Mouse (Mus musculus) stomach, embryonic 14.5 days (tissue): ENCODE data around the gene Rbbp9. TPM values are rescaled to one million over a fixed set of nuclear protein-coding genes. Genes with fewer than 3 reads are reported as not detected.

Source experiments
- ATAC-seq: fragments of 200-750 bp; cut with Nextera tagmentation; 2 replicates; pipeline ENCODE4 v1.8.0; 2017; ENCODE audit warnings: low read depth, moderate TSS enrichment; ENCODE audit not compliant: insufficient number of reproducible peaks, insufficient read depth, low FRiP score
- H3K27ac ChIP-seq: fragments of 300-500 bp; sonication (generic); 2 replicates; pipeline ENCODE4 v1.5.1; 2014; ENCODE audit warnings: mild to moderate bottlenecking, low read length, moderate library complexity, mixed read lengths
- H3K27me3 ChIP-seq: fragments of 300-500 bp; sonication (generic); 2 replicates; pipeline ENCODE4 v1.6.1; 2014; ENCODE audit warnings: low read length, control low read depth, mixed read lengths; ENCODE audit not compliant: control insufficient read depth, insufficient read depth
- H3K36me3 ChIP-seq: fragments of 300-500 bp; sonication (generic); 2 replicates; pipeline ENCODE4 v1.6.1; 2014; ENCODE audit warnings: mild to moderate bottlenecking, control low read depth, low read length, moderate library complexity, mixed read lengths; ENCODE audit not compliant: control insufficient read depth, insufficient read depth
- H3K4me1 ChIP-seq: fragments of 300-500 bp; sonication (generic); 2 replicates; pipeline ENCODE4 v1.6.1; 2014; ENCODE audit warnings: low read length, control low read depth, mixed read lengths; ENCODE audit not compliant: control insufficient read depth, insufficient read depth
- H3K4me2 ChIP-seq: fragments of 300-500 bp; sonication (generic); replicated peaks from 2 replicates; pipeline ENCODE4 v1.6.1; 2014; ENCODE audit warnings: low read depth, low read length, control low read depth
- H3K4me3 ChIP-seq: fragments of 300-500 bp; sonication (generic); 2 replicates; pipeline ENCODE4 v1.5.1; 2014; ENCODE audit warnings: low read depth, low read length, control low read depth
- H3K9ac ChIP-seq: fragments of 300-500 bp; sonication (generic); replicated peaks from 2 replicates; pipeline ENCODE4 v1.6.1; 2014; ENCODE audit warnings: low read depth, mild to moderate bottlenecking, control low read depth, low read length, moderate library complexity, mixed read lengths
- H3K9me3 ChIP-seq: fragments of 300-500 bp; sonication (generic); 2 replicates; pipeline ENCODE4 v1.6.1; 2016; ENCODE audit warnings: low read depth, low read length, control low read depth; ENCODE audit not compliant: control insufficient read depth
- WGBS: fragments of 180-500 bp; shearing (Covaris S2); extraction: QIAGEN DNeasy Blood & Tissue Kit; methylation state at CpG from one replicate; pipeline ENCODE4 v1.1.7; 2014; 5-methylcytosine and 5-hydroxymethylcytosine counted together
- polyA plus RNA-seq: library from polyadenylated mRNA; unstranded; fragments of >200 nt; fragmentation: Nextera tagmentation; extraction: Ambion mirVana; gene quantifications from 2 replicates; pipeline ENCODE4 v1.2.1, GENCODE M21; 2014

Gene Rbbp9
- polyA plus RNA-seq, 1 experiment from 2014 or later: 75.4 TPM

DNA sequence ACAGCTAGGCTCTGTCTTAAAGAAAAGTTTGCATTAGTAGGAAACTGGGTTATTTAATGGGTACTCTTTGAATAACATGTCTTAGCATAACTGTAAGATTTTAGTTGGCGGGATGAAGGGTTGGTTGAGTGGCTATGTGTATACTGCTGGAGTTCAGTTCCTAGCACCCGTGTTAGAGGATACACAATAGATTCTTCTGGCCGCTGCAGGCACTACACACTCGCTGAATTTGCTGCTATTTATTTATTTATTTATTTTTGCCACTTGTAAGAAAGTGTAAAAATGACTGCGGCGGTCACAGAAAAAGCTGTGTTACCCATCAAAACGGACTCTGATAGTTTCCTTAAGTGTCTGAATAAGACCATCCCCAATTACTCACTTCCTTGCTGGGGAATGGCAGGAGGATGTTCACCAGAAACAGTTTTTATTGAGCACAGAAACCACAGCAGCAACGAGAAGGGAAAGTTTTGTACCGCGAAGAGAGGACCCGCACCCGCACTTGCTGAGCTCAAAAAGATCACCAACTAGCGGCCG, 4.7 kb upstream of the Rbbp9 start:
- Histone ChIP-seq H3K9ac (peak overlapping the region; percentile 18), H3K4me1 (peaks cover 4% of the 10 kb centered on the region; the same call in 1 of the 2 replicates), H3K27ac (peak overlapping the region; percentile 83), H3K27me3 (no peaks in the 10 kb centered on the region), H3K4me2 (peak overlapping the region; percentile 37), H3K4me3 (peak overlapping the region; percentile 66), H3K9me3 (no peaks in the 10 kb centered on the region), H3K36me3 (peaks cover 9% of the 10 kb centered on the region)
- WGBS: 3% methylated on average over 14 of the region's 14 CpGs
- ATAC-seq: 0 out of 2 replicates have a peak, but pooled peaks have one; percentile 11

- 93% methylated on average over 3 of the region's 3 CpGs for WGBS
- Histone ChIP-seq H3K27ac (no peak overlapping the region), H3K4me1 (peaks cover 7% of the 10 kb centered on the region; the same call in 1 of the 2 replicates), H3K4me3 (no peak overlapping the region), H3K4me2 (no peak overlapping the region), H3K9me3 (no peaks in the 10 kb centered on the region), H3K9ac (no peak overlapping the region), H3K27me3 (no peaks in the 10 kb centered on the region), H3K36me3 (no peaks in the 10 kb centered on the region)
- no peak for ATAC-seq
Measured at GRCm38 (mm10) chr2:144553905-144554304, 3.2 kb upstream of the Rbbp9 start.

- Histone ChIP-seq H3K27me3 (no peaks in the 10 kb centered on the region), H3K27ac (no peak overlapping the region), H3K9me3 (no peaks in the 10 kb centered on the region), H3K9ac (no peak overlapping the region), H3K4me1 (peaks cover 3% of the 10 kb centered on the region; the same call in 1 of the 2 replicates), H3K4me3 (no peak overlapping the region), H3K36me3 (peaks cover 41% of the 10 kb centered on the region), H3K4me2 (no peak overlapping the region)
- no peak for ATAC-seq
- 57% methylated on average over 4 of the region's 4 CpGs for WGBS
Measured at GRCm38 (mm10) chr2:144547559-144547958, 3.1 kb downstream of the Rbbp9 start.

GRCm38 (mm10) chr2:144545481-144545880, 5.2 kb downstream of the Rbbp9 start:
- H3K36me3 ChIP-seq: peaks cover 43% of the 10 kb centered on the region
- no peak for ATAC-seq
- H3K4me2 ChIP-seq: no peak overlapping the region
- H3K4me3 ChIP-seq: no peak overlapping the region
- no peak overlapping the region for H3K27ac ChIP-seq
- H3K4me1 ChIP-seq: peaks cover 3% of the 10 kb centered on the region; the same call in 1 of the 2 replicates
- no peaks in the 10 kb centered on the region for H3K9me3 ChIP-seq
- no peak overlapping the region for H3K9ac ChIP-seq
- WGBS: 23% methylated on average over 1 of the region's 1 CpGs
- no peaks in the 10 kb centered on the region for H3K27me3 ChIP-seq

GRCm38 (mm10) chr2:144545061-144545460, 5.6 kb downstream of the Rbbp9 start:
- Histone ChIP-seq H3K4me3 (no peak overlapping the region), H3K27me3 (no peaks in the 10 kb centered on the region), H3K27ac (no peak overlapping the region), H3K4me1 (peaks cover 2% of the 10 kb centered on the region; the same call in 1 of the 2 replicates), H3K4me2 (no peak overlapping the region), H3K36me3 (peaks cover 47% of the 10 kb centered on the region), H3K9me3 (no peaks in the 10 kb centered on the region), H3K9ac (no peak overlapping the region)
- ATAC-seq: no peak
- 90% methylated on average over 2 of the region's 2 CpGs for WGBS

- Histone ChIP-seq H3K4me2 (no peak overlapping the region), H3K27me3 (no peaks in the 10 kb centered on the region), H3K9me3 (no peaks in the 10 kb centered on the region), H3K27ac (no peak overlapping the region), H3K4me1 (no peaks in the 10 kb centered on the region; the same call in 1 of the 2 replicates), H3K9ac (no peak overlapping the region), H3K4me3 (no peak overlapping the region), H3K36me3 (peaks cover 51% of the 10 kb centered on the region)
- 79% methylated on average over 6 of the region's 6 CpGs for WGBS
- peak; percentile 48; the same call in 1 of the 2 replicates for ATAC-seq
Measured at GRCm38 (mm10) chr2:144544630-144545029, 6.0 kb downstream of the Rbbp9 start.

GRCm38 (mm10) chr2:144543670-144544069, 7.0 kb downstream of the Rbbp9 start:
- Histone ChIP-seq H3K36me3 (peaks cover 61% of the 10 kb centered on the region), H3K9ac (no peak overlapping the region), H3K9me3 (no peaks in the 10 kb centered on the region), H3K4me1 (no peaks in the 10 kb centered on the region; the same call in 1 of the 2 replicates), H3K27me3 (no peaks in the 10 kb centered on the region), H3K4me3 (no peak overlapping the region), H3K27ac (no peak overlapping the region), H3K4me2 (no peak overlapping the region)
- ATAC-seq: no peak
- WGBS: 87% methylated on average over 6 of the region's 6 CpGs

GRCm38 (mm10) chr2:144541246-144541645, 9.4 kb downstream of the Rbbp9 start:
- peaks cover 66% of the 10 kb centered on the region for H3K36me3 ChIP-seq
- H3K4me1 ChIP-seq: no peaks in the 10 kb centered on the region
- no peaks in the 10 kb centered on the region for H3K27me3 ChIP-seq
- no peak overlapping the region for H3K4me2 ChIP-seq
- no peak for ATAC-seq
- H3K27ac ChIP-seq: no peak overlapping the region
- no peak overlapping the region for H3K9ac ChIP-seq
- WGBS: 86% methylated on average over 4 of the region's 4 CpGs
- no peak overlapping the region for H3K4me3 ChIP-seq
- no peaks in the 10 kb centered on the region for H3K9me3 ChIP-seq

- Histone ChIP-seq H3K9ac (no peak overlapping the region), H3K36me3 (peaks cover 71% of the 10 kb centered on the region), H3K27me3 (no peaks in the 10 kb centered on the region), H3K4me2 (no peak overlapping the region), H3K27ac (no peak overlapping the region), H3K4me3 (no peak overlapping the region), H3K4me1 (no peaks in the 10 kb centered on the region), H3K9me3 (no peaks in the 10 kb centered on the region)
- whole genome bisulfite sequencing: 95% methylated on average over 7 of the region's 7 CpGs
- ATAC-seq: no peak
Measured at GRCm38 (mm10) chr2:144537123-144537522, 13.5 kb downstream of the Rbbp9 start.
